Mouse (Mus musculus): Measurements from ENCODE around the gene Olfr1402. TPM values are rescaled to one million over a fixed set of nuclear protein-coding genes. Genes with fewer than 3 reads are reported as not detected.

Olfr1402 gene
- not detected in 2 replicates for total RNA-seq (2012; rRNA removed)
- not detected for polyA plus RNA-seq (2012; ENCODE audit: insufficient read depth in 1 of 2, insufficient read length in 2 of 2, low read depth in 1 of 2, low replicate concordance in 2 of 2, missing spikeins in 1 of 2)

DNA sequence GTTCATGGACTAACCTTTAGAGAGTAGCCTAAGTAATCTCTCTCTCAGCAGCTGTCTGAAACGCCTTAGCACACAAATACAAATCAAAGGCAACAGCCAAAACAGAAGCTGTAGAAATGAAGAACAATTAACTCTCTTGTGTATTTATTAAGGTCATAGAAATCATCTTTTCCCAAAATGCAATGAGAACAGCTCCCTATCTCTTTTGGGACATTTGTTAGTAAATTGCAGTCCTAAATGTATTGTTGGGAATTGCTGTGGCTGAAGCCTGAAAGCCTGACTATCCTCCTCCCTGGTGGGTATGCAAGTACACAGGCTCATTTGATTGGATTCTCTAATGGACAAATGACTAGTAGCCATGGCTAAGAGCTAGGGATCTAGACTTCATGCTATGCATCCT is at the start of gene Olfr1402:
Gene Olfr1402, minus strand, starts transcription at position 101 of the 400 bp plus-strand sequence.
- no peak within 1 kb of the TSS for H3K4me3 ChIP-seq (ENCODE audit: control insufficient read depth in 1 of 2, insufficient read depth in 1 of 2, low read depth in 2 of 2, low read length in 2 of 2)
- no peak within 1 kb of the TSS for H3K27ac ChIP-seq (ENCODE audit: control insufficient read depth, low read depth, low read length)
- H3K4me1 ChIP-seq (ENCODE audit: control insufficient read depth in 1 of 2, insufficient read depth in 2 of 2, low read length in 2 of 2): no peaks in the 10 kb centered on the region
- no peaks in the 10 kb centered on the region for H3K9me3 ChIP-seq (replicated peaks; ENCODE audit: insufficient read depth, low read length)
- no peak for TF ChIP-seq KAT2A (conservative IDR thresholded peaks at IDR 0.05; ENCODE audit: low read depth, low read length)
- no peak for TF ChIP-seq MYB (IDR thresholded peaks at IDR 0.05; ENCODE audit: low read depth, low read length)
- no peak for TF ChIP-seq ZKSCAN1 (IDR thresholded peaks at IDR 0.05; ENCODE audit: low read depth, low read length)
- TF ChIP-seq MYC (IDR thresholded peaks at IDR 0.05; ENCODE audit: low read depth, low read length): no peak
- TF ChIP-seq CHD1 (IDR thresholded peaks at IDR 0.05; ENCODE audit: low read depth, low read length): no peak
- no peak for TF ChIP-seq SMC3 (IDR thresholded peaks at IDR 0.05; ENCODE audit: low read depth, low read length)
- TF ChIP-seq MAZ (IDR thresholded peaks at IDR 0.05; ENCODE audit: low read depth, low read length): no peak
- no peak for TF ChIP-seq POLR2AphosphoS2 (IDR thresholded peaks at IDR 0.05; ENCODE audit: low read length)
- TF ChIP-seq UBTF (IDR thresholded peaks at IDR 0.05; ENCODE audit: borderline replicate concordance, insufficient read depth, low read depth, low read length): no peak
- TF ChIP-seq ETS1 (IDR thresholded peaks at IDR 0.05; ENCODE audit: low read depth, low read length): no peak
- H3K27me3 ChIP-seq (ENCODE audit: control insufficient read depth in 1 of 2, insufficient read depth in 2 of 2, low read length in 2 of 2): peaks cover 4 to 18% of the 10 kb centered on the region in 2 experiments; a peak in 3 of 4 replicates
- no peak for DNase-seq (ENCODE audit: low read depth, low spot score)
- H3K79me2 ChIP-seq (ENCODE audit: control insufficient read depth, insufficient read depth, low read length, poor library complexity): no peaks in the 10 kb centered on the region
- H3K36me3 ChIP-seq (ENCODE audit: control insufficient read depth in 1 of 2, insufficient read depth in 2 of 2, low read length in 2 of 2): no peaks in the 10 kb centered on the region; a peak in 1 of 4 replicates
- H3K9ac ChIP-seq (ENCODE audit: control insufficient read depth, low read depth, low read length, poor library complexity, severe bottlenecking): no peak within 1 kb of the TSS

DNA sequence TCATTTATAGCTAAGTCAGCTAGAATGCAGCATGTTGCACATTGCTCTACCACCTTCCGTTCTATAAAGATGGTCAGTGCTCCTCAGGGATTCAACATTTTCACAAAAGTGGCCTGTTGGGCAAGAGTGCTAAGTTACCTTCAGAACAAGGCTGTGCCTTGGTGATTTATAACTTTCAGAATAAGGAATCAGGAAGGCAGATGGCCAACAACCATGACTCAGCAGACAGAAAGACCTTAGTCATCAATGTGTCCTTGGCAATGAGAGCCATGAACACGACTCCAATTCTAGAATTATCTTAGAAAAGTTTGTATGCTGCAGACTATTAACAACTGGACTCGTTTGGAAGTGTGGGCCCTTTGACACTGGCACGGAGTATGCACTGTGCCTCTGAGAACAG is 33.5 kb upstream of the Olfr1402 start:
- peak; percentile 70 for DNase-seq (ENCODE audit: low read depth, low spot score)
- H3K27me3 ChIP-seq (ENCODE audit: control insufficient read depth in 1 of 2, insufficient read depth in 2 of 2, low read length in 2 of 2): no peaks in the 10 kb centered on the region; a peak in 2 of 4 replicates
- no peak overlapping the region for H3K27ac ChIP-seq (ENCODE audit: control insufficient read depth, low read depth, low read length)
- H3K9me3 ChIP-seq (replicated peaks; ENCODE audit: insufficient read depth, low read length): no peaks in the 10 kb centered on the region
- no peak overlapping the region for H3K9ac ChIP-seq (ENCODE audit: control insufficient read depth, low read depth, low read length, poor library complexity, severe bottlenecking)
- no peak overlapping the region for H3K4me3 ChIP-seq (ENCODE audit: control insufficient read depth in 1 of 2, insufficient read depth in 1 of 2, low read depth in 2 of 2, low read length in 2 of 2)
- H3K4me1 ChIP-seq (ENCODE audit: control insufficient read depth in 1 of 2, insufficient read depth in 2 of 2, low read length in 2 of 2): peaks cover 0 to 8% of the 10 kb centered on the region in 2 experiments; a peak in 3 of 4 replicates
- peaks cover 0 to 4% of the 10 kb centered on the region in 2 experiments; a peak in 1 of 4 replicates for H3K36me3 ChIP-seq (ENCODE audit: control insufficient read depth in 1 of 2, insufficient read depth in 2 of 2, low read length in 2 of 2)
- no peaks in the 10 kb centered on the region for H3K79me2 ChIP-seq (ENCODE audit: control insufficient read depth, insufficient read depth, low read length, poor library complexity)
- no peak for TF ChIP-seq ZC3H11A (IDR thresholded peaks at IDR 0.05; ENCODE audit: low read depth, low read length)
- no peak for TF ChIP-seq CTCF (IDR thresholded peaks at IDR 0.05 in 2 of 3, conservative IDR thresholded peaks at IDR 0.05 in 1 of 3; ENCODE audit: control insufficient read depth in 1 of 3, insufficient read depth in 1 of 3, low read depth in 2 of 3, low read length in 3 of 3, poor library complexity in 1 of 3, severe bottlenecking in 1 of 3)
- no peak for TF ChIP-seq TBP (IDR thresholded peaks at IDR 0.05; ENCODE audit: low read depth, low read length)
- no peak for TF ChIP-seq UBTF (IDR thresholded peaks at IDR 0.05; ENCODE audit: borderline replicate concordance, insufficient read depth, low read depth, low read length)
- no peak for TF ChIP-seq HCFC1 (IDR thresholded peaks at IDR 0.05; ENCODE audit: low read depth, low read length)
- no peak for TF ChIP-seq NELFE (IDR thresholded peaks at IDR 0.05; ENCODE audit: low read depth, low read length)
- no peak for TF ChIP-seq RCOR1 (IDR thresholded peaks at IDR 0.05; ENCODE audit: low read depth, low read length)
- peak; percentile 62; the same call in 1 of the 2 replicates for TF ChIP-seq MAFK (IDR thresholded peaks at IDR 0.05; ENCODE audit: borderline replicate concordance, low read depth, low read length)
- peak in 1 of 2 experiments; percentile 10; a peak in 1 of 4 replicates for TF ChIP-seq EP300 (IDR thresholded peaks at IDR 0.05; ENCODE audit: low read depth in 1 of 2, low read length in 2 of 2)
- TF ChIP-seq MAZ (IDR thresholded peaks at IDR 0.05; ENCODE audit: low read depth, low read length): no peak
- TF ChIP-seq SMC3 (IDR thresholded peaks at IDR 0.05; ENCODE audit: low read depth, low read length): no peak
- TF ChIP-seq ETS1 (IDR thresholded peaks at IDR 0.05; ENCODE audit: low read depth, low read length): 0 out of 2 replicates have a peak, but pooled peaks have one; percentile 20
- TF ChIP-seq CHD1 (IDR thresholded peaks at IDR 0.05; ENCODE audit: low read depth, low read length): no peak

Measured in MEL (cell line).